33 mouse cellular contexts compared by ENCODE assay signal in the genomic region with DNA sequence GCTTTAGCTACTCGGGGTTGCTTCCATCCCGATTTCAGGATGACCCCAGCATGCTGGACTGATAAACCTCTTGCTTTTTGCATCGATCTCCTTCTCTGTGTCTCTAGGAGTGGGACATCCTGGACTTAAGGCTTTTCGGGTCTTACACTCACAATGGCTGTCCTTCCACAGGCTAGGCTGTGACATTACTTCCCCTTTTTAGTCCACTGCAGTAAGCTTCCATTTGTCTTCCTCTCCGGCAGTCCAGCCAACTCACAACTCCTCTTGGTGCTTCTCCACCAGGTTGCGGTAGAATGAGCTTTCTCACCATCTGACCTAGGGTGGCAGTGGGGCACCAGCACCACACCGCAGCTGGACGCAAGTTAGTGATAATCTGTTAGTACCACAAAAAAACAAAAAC. TPM values are rescaled to one million over a fixed set of nuclear protein-coding genes. Genes with fewer than 3 reads are reported as not detected.
DNase-seq lines count a peak whose midpoint lies in the region; ATAC-seq and TF ChIP-seq lines count a peak whose summit lies in the region.
"Had no signal": no experiment of that assay in that cellular context is flagged by ENCODE, and none has a peak within 500 bp of the region (broad histone marks: within the 10 kb centered on the region; RNA-seq: fewer than 3 reads in every experiment).

No protein-coding gene starts in this region.

- no peak for TF ChIP-seq EP300 in liver, embryonic 14.5 days (IDR thresholded peaks at IDR 0.05; ENCODE audit: low read depth)

- no peak for TF ChIP-seq CTCF in bone marrow, adult 2 months (IDR thresholded peaks at IDR 0.05; ENCODE audit: control insufficient read depth, insufficient read depth, low read length)
- no peak for TF ChIP-seq CTCF in liver, embryonic 14.5 days (IDR thresholded peaks at IDR 0.05; ENCODE audit: low read depth)

- no peak overlapping the region for H3K4me3 ChIP-seq in kidney, embryonic 15.5 days (replicated peaks)
- H3K4me3 ChIP-seq in kidney, embryonic 14.5 days (ENCODE audit: low read length) = no peak overlapping the region
- H3K4me3 ChIP-seq in bone marrow, adult 2 months (replicated peaks; ENCODE audit: control insufficient read depth, low read depth, low read length) = no peak overlapping the region
- H3K4me3 ChIP-seq in liver, embryonic 14.5 days (ENCODE audit: insufficient read depth in 1 of 2, low read depth in 2 of 2, low read length in 2 of 2) = no peak overlapping the region
- H3K4me3 ChIP-seq: embryonic facial prominence, embryonic 10.5 days; forebrain, embryonic 15.5 days; heart, embryonic 12.5 days; hindbrain, embryonic 13.5 days; limb, embryonic 12.5 days; myocyte; neural tube, embryonic 13.5 days had no signal

- no peaks in the 10 kb centered on the region for H3K9me3 ChIP-seq in kidney, embryonic 15.5 days (replicated peaks)
- H3K9me3 ChIP-seq in kidney, embryonic 14.5 days (ENCODE audit: control insufficient read depth, low read length) = no peaks in the 10 kb centered on the region
- no peaks in the 10 kb centered on the region for H3K9me3 ChIP-seq in liver, embryonic 14.5 days (ENCODE audit: control insufficient read depth, low read length)
- H3K9me3 ChIP-seq: embryonic facial prominence, embryonic 10.5 days; forebrain, embryonic 15.5 days; heart, embryonic 12.5 days; hindbrain, embryonic 13.5 days; limb, embryonic 12.5 days; neural tube, embryonic 13.5 days had no signal

- TF ChIP-seq POLR2A in bone marrow, adult 2 months (IDR thresholded peaks at IDR 0.05; ENCODE audit: borderline replicate concordance, control insufficient read depth, low read depth, low read length) = no peak

- 79% methylated on average over 8 of the region's 8 CpGs for WGBS in kidney, embryonic 15.5 days
- WGBS in kidney, embryonic 14.5 days = 83% methylated on average over 8 of the region's 8 CpGs
- 57% methylated on average over 8 of the region's 8 CpGs for WGBS in bone marrow, adult 2 months
- WGBS in liver, embryonic 14.5 days (ENCODE audit: insufficient replicate concordance) = 51% methylated on average over 8 of the region's 8 CpGs

- ATAC-seq in kidney, embryonic 15.5 days (replicated peaks; ENCODE audit: low FRiP score) = no peak
- ATAC-seq in kidney, embryonic 14.5 days (ENCODE audit: low FRiP score, low TSS enrichment) = no peak
- no peak for ATAC-seq in liver, embryonic 14.5 days (ENCODE audit: insufficient read depth)
- peak; percentile 56; the same call in 1 of the 2 replicates for ATAC-seq in neutrophil, adult 5-6 weeks (ENCODE audit: extremely low read depth, insufficient number of reproducible peaks, low FRiP score, poor library complexity, severe bottlenecking)
- ATAC-seq: forebrain, embryonic 15.5 days had no signal

- no peak for DNase-seq in liver, embryonic 14.5 days (ENCODE audit: low read depth in 3 of 3, low spot score in 3 of 3)
- DNase-seq in kidney, postnatal 4 days = no peak
- no peak for DNase-seq in adrenal gland, postnatal 10 days
- no peak for DNase-seq in ovary, postnatal 14 days (ENCODE audit: low spot score)
- DNase-seq: adrenal gland, postnatal 36 days; cerebellum, adult 11 months; cerebellum, adult 9-11 months; gastrocnemius, postnatal 10 days; heart, adult 18-20 months; heart, postnatal 10 days; kidney, adult 8-10 months; kidney, postnatal 25 days; layer of hippocampus, postnatal 36 days; lung, adult 2 months; lung, postnatal 14 days; midbrain, embryonic 14.5 days; thymus, postnatal 25 days had no signal

- H3K27me3 ChIP-seq in kidney, embryonic 15.5 days = no peaks in the 10 kb centered on the region
- no peaks in the 10 kb centered on the region for H3K27me3 ChIP-seq in kidney, embryonic 14.5 days (ENCODE audit: control insufficient read depth, insufficient read depth, low read length)
- no peaks in the 10 kb centered on the region for H3K27me3 ChIP-seq in liver, embryonic 14.5 days (ENCODE audit: control insufficient read depth, insufficient read depth, low read length)
- H3K27me3 ChIP-seq: forebrain, embryonic 15.5 days; heart, embryonic 12.5 days; hindbrain, embryonic 13.5 days; limb, embryonic 12.5 days; neural tube, embryonic 13.5 days had no signal

- peaks cover 59% of the 10 kb centered on the region for H3K4me1 ChIP-seq in kidney, embryonic 15.5 days
- peaks cover 20% of the 10 kb centered on the region for H3K4me1 ChIP-seq in kidney, embryonic 14.5 days (ENCODE audit: control insufficient read depth, insufficient read depth, low read length)
- peaks cover 3% of the 10 kb centered on the region for H3K4me1 ChIP-seq in bone marrow, adult 2 months (ENCODE audit: control insufficient read depth, insufficient read depth, low read length)
- H3K4me1 ChIP-seq in liver, embryonic 14.5 days (replicated peaks; ENCODE audit: control insufficient read depth in 2 of 2, insufficient read depth in 2 of 2, low read length in 1 of 2) = peaks cover 11 to 32% of the 10 kb centered on the region in 2 experiments

- H3K36me3 ChIP-seq in kidney, embryonic 15.5 days = 0 out of 2 replicates have a peak, but pooled peaks cover 3% of the 10 kb centered on the region
- H3K36me3 ChIP-seq in kidney, embryonic 14.5 days (ENCODE audit: control insufficient read depth, insufficient read depth, low read length) = no peaks in the 10 kb centered on the region
- H3K36me3 ChIP-seq in liver, embryonic 14.5 days (replicated peaks; ENCODE audit: control insufficient read depth, insufficient read depth, low read depth) = peaks cover 6% of the 10 kb centered on the region
- H3K36me3 ChIP-seq: embryonic facial prominence, embryonic 10.5 days; forebrain, embryonic 15.5 days; hindbrain, embryonic 13.5 days; limb, embryonic 12.5 days; neural tube, embryonic 13.5 days had no signal

- no peak overlapping the region for H3K9ac ChIP-seq in kidney, embryonic 15.5 days
- H3K9ac ChIP-seq in kidney, embryonic 14.5 days (ENCODE audit: low read depth, low read length) = no peak overlapping the region
- no peak overlapping the region for H3K9ac ChIP-seq in liver, embryonic 14.5 days (replicated peaks)
- H3K9ac ChIP-seq: forebrain, embryonic 15.5 days; heart, embryonic 12.5 days; hindbrain, embryonic 13.5 days; limb, embryonic 12.5 days; neural tube, embryonic 13.5 days had no signal

- peak overlapping the region; percentile 56; the same call in 1 of the 2 replicates for H3K27ac ChIP-seq in kidney, embryonic 15.5 days
- no peak overlapping the region for H3K27ac ChIP-seq in kidney, embryonic 14.5 days (ENCODE audit: low read depth, low read length)
- H3K27ac ChIP-seq in bone marrow, adult 2 months (ENCODE audit: control insufficient read depth, insufficient read depth, low read depth, low read length, poor library complexity) = peak overlapping the region; percentile 62; the same call in 1 of the 2 replicates
- H3K27ac ChIP-seq in liver, embryonic 14.5 days = 0 out of 2 replicates have a peak overlapping the region, but pooled peaks have one; percentile 27
- H3K27ac ChIP-seq: embryonic facial prominence, embryonic 10.5 days; forebrain, embryonic 15.5 days; hindbrain, embryonic 13.5 days; limb, embryonic 12.5 days; neural tube, embryonic 13.5 days had no signal

- no peak overlapping the region for H3K4me2 ChIP-seq in kidney, embryonic 15.5 days
- no peak overlapping the region for H3K4me2 ChIP-seq in kidney, embryonic 14.5 days (replicated peaks; ENCODE audit: low read depth, low read length)
- no peak overlapping the region for H3K4me2 ChIP-seq in liver, embryonic 14.5 days (ENCODE audit: low read depth)
- H3K4me2 ChIP-seq: forebrain, embryonic 15.5 days; heart, embryonic 12.5 days; hindbrain, embryonic 13.5 days; limb, embryonic 12.5 days; neural tube, embryonic 13.5 days had no signal

RNA-seq across cellular contexts. Expression of a gene that starts 37.1 kb away (rescaled TPM):
- polyA plus RNA-seq in kidney, embryonic 15.5 days (2015; fragmentation: Nextera tagmentation; extraction: Ambion mirVana) = 22.3 and 23.6 TPM in 2 replicates
- 13.1 and 23.5 TPM in 2 replicates for polyA plus RNA-seq in kidney, embryonic 14.5 days (2014; fragmentation: Nextera tagmentation; extraction: Ambion mirVana)
- 21.5 and 23.8 TPM in 2 replicates for polyA plus RNA-seq in bone marrow, adult 2 months (2011; ENCODE audit: insufficient read depth, insufficient read length, low replicate concordance, missing spikeins)
- 12.6 and 12.9 TPM in 2 replicates for polyA plus RNA-seq in liver, embryonic 14.5 days (2012; rRNA removed)
- polyA plus RNA-seq in liver, embryonic 14.5 days (2014; fragmentation: Nextera tagmentation; extraction: Ambion mirVana) = 19.0 and 20.6 TPM in 2 replicates
- total RNA-seq in neutrophil, adult 5-6 weeks (2017) = 20.1 and 21.5 TPM in 2 replicates
- total RNA-seq in adrenal gland, postnatal 10 days (2021) = 10 to 100 TPM in 1 of 2 experiments, 1 to 10 TPM in 1; 9.2 to 11.2 TPM

RNA-seq across cellular contexts. Expression of a gene that starts 53.0 kb away (rescaled TPM):
- 33.3 and 34.6 TPM in 2 replicates for polyA plus RNA-seq in kidney, embryonic 15.5 days (2015; fragmentation: Nextera tagmentation; extraction: Ambion mirVana)
- 21.9 and 40.4 TPM in 2 replicates for polyA plus RNA-seq in kidney, embryonic 14.5 days (2014; fragmentation: Nextera tagmentation; extraction: Ambion mirVana)
- polyA plus RNA-seq in bone marrow, adult 2 months (2011; ENCODE audit: insufficient read depth, insufficient read length, low replicate concordance, missing spikeins) = 6.4 and 17.6 TPM in 2 replicates
- 6.3 and 6.5 TPM in 2 replicates for polyA plus RNA-seq in liver, embryonic 14.5 days (2012; rRNA removed)
- polyA plus RNA-seq in liver, embryonic 14.5 days (2014; fragmentation: Nextera tagmentation; extraction: Ambion mirVana) = 8.3 and 10.3 TPM in 2 replicates
- total RNA-seq in neutrophil, adult 5-6 weeks (2017) = 21.4 and 34.8 TPM in 2 replicates
- total RNA-seq in adrenal gland, postnatal 10 days (2021) = 10 to 100 TPM; 19.8 to 22.1 TPM

RNA-seq across cellular contexts. Expression of a gene that starts 56.5 kb away (rescaled TPM):
- 11.1 and 13.9 TPM in 2 replicates for polyA plus RNA-seq in kidney, embryonic 15.5 days (2015; fragmentation: Nextera tagmentation; extraction: Ambion mirVana)
- polyA plus RNA-seq in kidney, embryonic 14.5 days (2014; fragmentation: Nextera tagmentation; extraction: Ambion mirVana) = 8.8 and 11.5 TPM in 2 replicates
- 4.4 and 9.8 TPM in 2 replicates for polyA plus RNA-seq in bone marrow, adult 2 months (2011; ENCODE audit: insufficient read depth, insufficient read length, low replicate concordance, missing spikeins)
- polyA plus RNA-seq in liver, embryonic 14.5 days (2012; rRNA removed) = 2.8 and 3.5 TPM in 2 replicates
- polyA plus RNA-seq in liver, embryonic 14.5 days (2014; fragmentation: Nextera tagmentation; extraction: Ambion mirVana) = 5.8 and 6.8 TPM in 2 replicates
- total RNA-seq in neutrophil, adult 5-6 weeks (2017) = 20.1 and 22.5 TPM in 2 replicates
- 10 to 100 TPM; 14.8 to 19.3 TPM for total RNA-seq in adrenal gland, postnatal 10 days (2021)

RNA-seq across cellular contexts. Expression of a gene that starts 58.0 kb away (rescaled TPM):
- 0.18 and 0.39 TPM in 2 replicates for polyA plus RNA-seq in kidney, embryonic 15.5 days (2015; fragmentation: Nextera tagmentation; extraction: Ambion mirVana)
- polyA plus RNA-seq in kidney, embryonic 14.5 days (2014; fragmentation: Nextera tagmentation; extraction: Ambion mirVana) = 0.19 and 0.23 TPM in 2 replicates
- not detected in 2 replicates for polyA plus RNA-seq in bone marrow, adult 2 months (2011; ENCODE audit: insufficient read depth, insufficient read length, low replicate concordance, missing spikeins)
- polyA plus RNA-seq in liver, embryonic 14.5 days (2012; rRNA removed) = 0.07 and 0.09 TPM in 2 replicates
- polyA plus RNA-seq in liver, embryonic 14.5 days (2014; fragmentation: Nextera tagmentation; extraction: Ambion mirVana) = 0.04 and 0.18 TPM in 2 replicates
- not detected in 2 replicates for total RNA-seq in neutrophil, adult 5-6 weeks (2017)
- under 1 TPM in 1 of 2 experiments, not detected in 1; 0.30 TPM for total RNA-seq in adrenal gland, postnatal 10 days (2021)
- total RNA-seq: adrenal gland, postnatal 36 days; ES-E14; gastrocnemius, postnatal 10 days; heart, adult 18-20 months; layer of hippocampus, adult 8-10 months; layer of hippocampus, postnatal 36 days; left cerebral cortex, postnatal 14 days; megakaryocyte-erythroid progenitor cell, adult 5-6 weeks had no signal
- polyA plus RNA-seq: cortical plate, adult 2 months had no signal
